Mouse (Mus musculus) C2C12 (cell line): ENCODE measurements around the gene Eif2ak2.

Experiments used
- CTCF ChIP-seq: IDR thresholded peaks from one replicate; pipeline ENCODE4 v1.5.1; 2011; ENCODE audit not compliant: control insufficient read depth, insufficient read depth, insufficient read length
- MAX ChIP-seq: IDR thresholded peaks from one replicate; pipeline ENCODE4 v1.6.1; 2011; ENCODE audit warnings: mild to moderate bottlenecking, control low read depth
- MYOG ChIP-seq: IDR thresholded peaks from one replicate; pipeline ENCODE4 v1.6.1; 2011; ENCODE audit not compliant: control insufficient read depth, insufficient read length; ENCODE audit errors: extremely low read depth
- USF1 ChIP-seq: IDR thresholded peaks from one replicate; pipeline ENCODE4 v1.6.1; 2011; ENCODE audit warnings: low read depth, mild to moderate bottlenecking, control low read depth, moderate library complexity

DNA sequence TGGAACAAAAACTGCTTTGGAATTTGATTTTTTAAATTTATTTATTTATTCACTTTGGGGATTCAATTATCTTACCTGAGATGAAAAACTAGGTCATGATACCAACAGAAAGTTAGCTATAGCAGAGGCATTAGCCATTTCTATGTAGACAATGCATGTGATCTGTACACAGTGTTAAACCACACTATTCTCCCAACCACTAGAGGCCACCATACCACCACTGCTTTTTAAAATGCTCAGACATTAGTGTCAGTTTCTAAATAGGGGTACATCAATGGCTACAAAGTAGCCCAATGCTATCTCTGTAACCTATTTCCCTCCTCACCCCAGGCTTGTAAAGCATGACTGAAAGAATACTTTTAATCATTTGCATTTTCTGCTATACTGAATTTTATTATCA, 73.4 kb downstream of the Eif2ak2 start:
- no peak for TF ChIP-seq CTCF
- no peak for TF ChIP-seq MYOG
- TF ChIP-seq MAX, result no peak
- no peak for TF ChIP-seq USF1
